16 mouse cellular contexts compared by ENCODE assay signal in the genomic region with DNA sequence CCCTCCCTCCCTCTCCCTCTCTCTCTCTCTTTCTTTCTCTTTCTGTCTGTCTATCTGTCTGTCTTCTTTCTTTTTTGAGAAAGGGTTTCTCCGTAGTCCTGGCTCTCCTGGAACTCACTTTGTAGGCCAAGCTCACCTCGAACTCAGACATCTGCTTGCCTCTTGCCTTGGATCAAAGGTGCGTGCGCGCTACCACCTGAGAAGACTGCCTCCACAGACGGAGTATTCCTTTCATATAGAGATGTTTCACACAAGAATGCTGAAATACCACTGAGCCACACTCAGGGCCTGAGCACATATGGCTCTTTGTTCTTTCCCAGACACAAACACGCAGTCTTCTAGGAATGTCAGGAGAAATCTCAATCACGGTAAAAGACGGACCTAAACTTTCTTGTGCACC.
"Had no signal": no experiment of that assay in that cellular context is flagged by ENCODE, and none has a peak within 500 bp of the region (broad histone marks: within the 10 kb centered on the region; RNA-seq: fewer than 3 reads in every experiment).

No protein-coding gene starts in this region.

- H3K36me3 ChIP-seq: neural tube, embryonic 13.5 days; neural tube, embryonic 15.5 days; stomach, embryonic 15.5 days had no signal

- H3K4me1 ChIP-seq: neural tube, embryonic 13.5 days; neural tube, embryonic 15.5 days; stomach, embryonic 15.5 days had no signal

- H3K9me3 ChIP-seq: neural tube, embryonic 13.5 days; neural tube, embryonic 15.5 days; stomach, embryonic 15.5 days had no signal

- H3K4me3 ChIP-seq: neural tube, embryonic 13.5 days; neural tube, embryonic 15.5 days; stomach, embryonic 15.5 days had no signal

- H3K27ac ChIP-seq: neural tube, embryonic 13.5 days; neural tube, embryonic 15.5 days; stomach, embryonic 15.5 days; stomach, postnatal 0 days had no signal

- H3K27me3 ChIP-seq: neural tube, embryonic 13.5 days; stomach, embryonic 15.5 days had no signal

- DNase-seq: retina, postnatal 1 day; right cerebral cortex, adult 18-20 months; right cerebral cortex, postnatal 14 days; right cerebral cortex, postnatal 25 days; right cerebral cortex, postnatal 4 days; spleen, adult 18-20 months; thymus, adult 18-20 months; thymus, adult 2 months; thymus, postnatal 14 days; thymus, postnatal 25 days; thymus, postnatal 36 days; thymus, postnatal 4 days had no signal
